ENCODE assay signal across 8 mouse cellular contexts in genomic region chr9:89910741-89911444, GRCm38 (mm10). TPM values are rescaled to one million over a fixed set of nuclear protein-coding genes. Genes with fewer than 3 reads are reported as not detected.
DNase-seq lines count a peak whose midpoint lies in the region; ATAC-seq lines count a peak whose summit lies in the region.

No protein-coding gene starts in this region.

- no peak overlapping the region for H3K4me3 ChIP-seq in liver, embryonic 11.5 days (ENCODE audit: low read depth, low read length)
- peak overlapping the region; percentile 54 for H3K4me3 ChIP-seq in hindbrain, embryonic 13.5 days

- ATAC-seq in liver, embryonic 11.5 days (replicated peaks; ENCODE audit: low FRiP score) = 0 out of 2 replicates have a peak, but pooled peaks have one; percentile 11
- ATAC-seq in hindbrain, embryonic 13.5 days (ENCODE audit: low FRiP score) = peak; percentile 13; the same call in 1 of the 2 replicates

- no peaks in the 10 kb centered on the region for H3K36me3 ChIP-seq in liver, embryonic 11.5 days (ENCODE audit: control insufficient read depth, insufficient read depth, low read length)
- H3K36me3 ChIP-seq in hindbrain, embryonic 13.5 days = no peaks in the 10 kb centered on the region

- H3K27ac ChIP-seq in liver, embryonic 11.5 days (ENCODE audit: low read depth, low read length) = no peak overlapping the region
- H3K27ac ChIP-seq in hindbrain, embryonic 13.5 days = no peak overlapping the region

- peaks cover 64% of the 10 kb centered on the region for H3K27me3 ChIP-seq in liver, embryonic 11.5 days (replicated peaks; ENCODE audit: control insufficient read depth, insufficient read depth, low read length)
- peaks cover 93% of the 10 kb centered on the region for H3K27me3 ChIP-seq in hindbrain, embryonic 13.5 days

- 3% methylated on average over 34 of the region's 34 CpGs for WGBS in liver, embryonic 11.5 days
- under 1% methylated on average over 34 of the region's 34 CpGs for WGBS in hindbrain, embryonic 13.5 days

- H3K9ac ChIP-seq in liver, embryonic 11.5 days (ENCODE audit: low read depth, low read length) = no peak overlapping the region
- H3K9ac ChIP-seq in hindbrain, embryonic 13.5 days = peak overlapping the region; percentile 43; the same call in 1 of the 2 replicates

- peak; percentile 51 for DNase-seq in adrenal gland, adult 2 months
- DNase-seq in adrenal gland, postnatal 4 days (ENCODE audit: low spot score in 2 of 2) = no peak
- DNase-seq in liver, embryonic 11.5 days (ENCODE audit: low spot score) = no peak
- no peak for DNase-seq in liver
- peak; percentile 56 for DNase-seq in neural tube, embryonic 10.5 days (ENCODE audit: extremely low spot score, low spot score)
- DNase-seq in gastrocnemius, adult 8-10 months (ENCODE audit: low spot score in 2 of 2) = no peak
- DNase-seq in thymus, postnatal 0 days (ENCODE audit: low spot score) = no peak

- no peak overlapping the region for H3K4me2 ChIP-seq in liver, embryonic 11.5 days
- peak overlapping the region; percentile 86 for H3K4me2 ChIP-seq in hindbrain, embryonic 13.5 days

- H3K9me3 ChIP-seq in liver, embryonic 11.5 days (ENCODE audit: control insufficient read depth, low read length) = no peaks in the 10 kb centered on the region
- no peaks in the 10 kb centered on the region for H3K9me3 ChIP-seq in hindbrain, embryonic 13.5 days

- peaks cover 8% of the 10 kb centered on the region; the same call in 1 of the 2 replicates for H3K4me1 ChIP-seq in liver, embryonic 11.5 days (replicated peaks; ENCODE audit: control insufficient read depth, insufficient read depth, low read length)
- H3K4me1 ChIP-seq in hindbrain, embryonic 13.5 days (replicated peaks) = peaks cover 30% of the 10 kb centered on the region

RNA-seq across cellular contexts. Expression of gene Rasgrf1, which starts 1.2 kb away (rescaled TPM):
- total RNA-seq in adrenal gland, adult 2 months (2021) = 10 to 100 TPM; 12.1 to 30.9 TPM
- 7.6 and 10.1 TPM in 2 replicates for polyA plus RNA-seq in adrenal gland, adult 2 months (2012; rRNA removed)
- total RNA-seq in adrenal gland, postnatal 4 days (2021) = 1 to 10 TPM; 1.3 to 1.7 TPM
- polyA plus RNA-seq in liver, embryonic 11.5 days (2014; fragmentation: Nextera tagmentation; extraction: Ambion mirVana) = not detected in 2 replicates
- polyA plus RNA-seq in hindbrain, embryonic 13.5 days (2015; fragmentation: Nextera tagmentation; extraction: Ambion mirVana) = 1.8 and 2.1 TPM in 2 replicates
- total RNA-seq in gastrocnemius, adult 8-10 months (2022) = under 1 TPM in 3 of 4 experiments, not detected in 1; 0.07 to 0.19 (median 0.11) TPM
- polyA plus RNA-seq in thymus, postnatal 0 days (2015; fragmentation: Nextera tagmentation; extraction: Ambion mirVana) = 0.07 and 0.10 TPM in 2 replicates

Comparison
In these comparisons a context has a peak if more than half of its experiments do, and no peak if none do; other contexts are left out.
1. DNase-seq: peak in adrenal gland, adult 2 months (single experiment) and neural tube, embryonic 10.5 days (single experiment); none in adrenal gland, postnatal 4 days (0 of 2), liver, embryonic 11.5 days (single experiment), liver (single experiment), gastrocnemius, adult 8-10 months (0 of 2) and thymus, postnatal 0 days (single experiment).